Mouse (Mus musculus): ENCODE data around the gene Cnot6l.

DNA sequence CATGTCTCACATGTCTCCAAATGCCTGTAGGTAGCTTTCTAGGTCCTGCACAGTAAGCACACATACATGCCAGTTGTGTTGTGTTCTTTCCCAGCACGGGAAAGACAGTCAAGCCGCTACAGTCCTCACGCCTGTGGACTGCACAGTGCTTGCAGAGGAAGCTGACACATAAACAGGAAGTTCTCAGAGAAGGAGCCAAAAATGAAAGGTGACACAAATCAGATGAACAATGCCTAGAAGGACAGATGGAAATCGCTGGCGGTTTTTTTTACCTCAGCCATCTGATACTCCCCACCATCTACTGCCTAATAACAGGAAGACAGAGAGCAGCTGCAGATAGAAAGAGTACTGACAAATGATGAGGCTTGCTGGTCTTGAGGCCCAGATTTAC lies at the start of gene Cnot6l:
- TF ChIP-seq CTCF (IDR thresholded peaks at IDR 0.05; ENCODE audit: extremely low read depth, insufficient read depth, insufficient read length, insufficient replicate concordance) (no peak), POLR2A (IDR thresholded peaks at IDR 0.05; ENCODE audit: low read depth, low read length) (peak; percentile 69)

Data from spleen, adult 2 months (tissue).